Mouse (Mus musculus) hindbrain, embryonic 16.5 days (tissue): Measurements from ENCODE around the gene Ralgps2. TPM values are rescaled to one million over a fixed set of nuclear protein-coding genes. Genes with fewer than 3 reads are reported as not detected.

ENCODE experiments used
- ATAC-seq: fragments of 200-750 bp; cut with Nextera tagmentation; 2 replicates; pipeline ENCODE4 v1.8.0; 2017; ENCODE audit warnings: moderate TSS enrichment, moderate library complexity
- H3K27ac ChIP-seq: fragments of 300-500 bp; sonication (generic); 2 replicates; pipeline ENCODE4 v1.5.1; 2014; ENCODE audit warnings: low read depth, mild to moderate bottlenecking, control low read depth, low read length, moderate library complexity
- H3K27me3 ChIP-seq: fragments of 300-500 bp; sonication (generic); replicated peaks from 2 replicates; pipeline ENCODE4 v1.6.1; 2014; ENCODE audit warnings: low read length; ENCODE audit not compliant: control insufficient read depth, insufficient read depth
- H3K36me3 ChIP-seq: fragments of 300-500 bp; sonication (generic); 2 replicates; pipeline ENCODE4 v1.6.1; 2014; ENCODE audit warnings: mild to moderate bottlenecking, low read length, moderate library complexity, mixed read lengths; ENCODE audit not compliant: control insufficient read depth, insufficient read depth
- H3K4me1 ChIP-seq: fragments of 300-500 bp; sonication (generic); 2 replicates; pipeline ENCODE4 v1.6.1; 2014; ENCODE audit warnings: low read depth, low read length; ENCODE audit not compliant: control insufficient read depth, insufficient read depth
- H3K4me2 ChIP-seq: fragments of 300-500 bp; sonication (generic); 2 replicates; pipeline ENCODE4 v1.6.1; 2014; ENCODE audit warnings: mild to moderate bottlenecking, low read length, control low read depth, moderate library complexity
- H3K4me3 ChIP-seq: fragments of 300-500 bp; sonication (generic); 2 replicates; pipeline ENCODE4 v1.5.1; 2014; ENCODE audit warnings: mild to moderate bottlenecking, low read length, control low read depth, moderate library complexity
- H3K9ac ChIP-seq: fragments of 300-500 bp; sonication (generic); 2 replicates; pipeline ENCODE4 v1.6.1; 2014; ENCODE audit warnings: low read depth, mild to moderate bottlenecking, control low read depth, low read length, moderate library complexity
- H3K9me3 ChIP-seq: fragments of 300-500 bp; sonication (generic); 2 replicates; pipeline ENCODE4 v1.6.1; 2014; ENCODE audit warnings: mild to moderate bottlenecking, low read length, moderate library complexity; ENCODE audit not compliant: control insufficient read depth
- WGBS: fragments of 180-500 bp; shearing (Covaris S2); extraction: QIAGEN DNeasy Blood & Tissue Kit; methylation state at CpG from one replicate; pipeline ENCODE4 v1.1.7; 2014; 5-methylcytosine and 5-hydroxymethylcytosine counted together
- polyA plus RNA-seq: library from polyadenylated mRNA; unstranded; fragments of >200 nt; fragmentation: Nextera tagmentation; extraction: Ambion mirVana; gene quantifications from 2 replicates; pipeline ENCODE4 v1.2.1, GENCODE M21; 2015

The Ralgps2 gene
- polyA plus RNA-seq, 1 experiment from 2014 or later = 74.7 TPM

DNA sequence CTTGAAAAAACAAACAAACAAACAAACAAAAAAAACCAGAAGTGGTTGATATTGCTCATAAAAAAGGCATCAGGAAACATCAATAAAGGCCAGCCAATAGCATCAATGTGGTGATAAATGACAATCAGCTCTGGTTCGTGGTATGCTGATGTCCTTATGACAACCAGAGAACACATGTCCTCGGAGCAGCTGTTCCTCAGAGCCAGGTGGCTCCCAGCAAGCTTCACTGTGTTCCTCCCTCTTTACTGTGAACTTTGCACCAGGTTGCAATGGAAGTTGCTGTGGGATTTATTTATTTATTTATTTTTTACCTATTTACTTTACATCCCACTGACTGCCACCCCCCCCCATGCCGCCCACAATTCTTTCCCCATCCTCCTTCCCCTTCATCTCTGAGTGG is 17.9 kb upstream of the Ralgps2 start:
- H3K27ac ChIP-seq = no peak overlapping the region
- no peak overlapping the region for H3K4me2 ChIP-seq
- H3K9me3 ChIP-seq = no peaks in the 10 kb centered on the region

DNA sequence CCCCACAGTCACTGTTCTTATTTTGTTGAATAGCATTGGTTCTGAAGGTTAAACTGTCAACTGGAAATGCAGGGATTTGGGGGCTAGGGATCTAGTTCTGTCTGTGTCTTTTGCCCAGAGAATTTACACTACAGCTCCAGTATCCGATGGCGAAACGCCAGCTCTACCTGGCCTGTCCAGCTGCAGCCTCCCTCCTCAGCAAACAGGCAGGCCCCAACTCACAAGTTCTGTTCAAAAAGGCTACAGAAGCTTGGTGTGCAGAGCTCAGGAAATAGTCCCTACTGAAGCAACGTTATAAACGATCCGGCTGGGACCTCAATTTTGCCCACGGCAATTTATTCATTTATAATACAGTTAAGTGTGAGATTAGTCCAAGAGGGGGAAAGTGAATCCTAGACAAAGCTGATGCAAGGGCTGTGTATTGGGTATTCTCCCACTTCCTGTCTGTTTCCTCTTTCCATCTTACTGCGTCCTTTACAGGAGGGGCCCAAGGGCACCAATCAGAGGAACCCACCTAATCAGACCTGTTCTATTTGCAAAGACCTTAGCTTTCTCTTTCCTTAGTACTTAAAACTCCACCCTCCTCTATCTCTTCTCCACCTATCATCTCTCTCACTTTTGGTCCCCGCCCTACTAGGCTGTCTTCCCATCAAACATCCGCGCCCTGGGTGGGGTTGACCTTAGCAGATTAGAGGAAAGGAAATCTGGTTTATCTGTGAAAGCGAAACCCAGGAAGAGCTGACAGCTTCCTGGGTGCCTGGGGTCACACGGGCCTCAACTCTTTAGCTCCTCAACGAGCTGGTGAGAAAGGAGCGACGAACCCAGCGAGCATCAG is 16.7 kb upstream of the Ralgps2 start:
- no peak for ATAC-seq
- Histone ChIP-seq H3K27ac (no peak overlapping the region), H3K9me3 (no peaks in the 10 kb centered on the region), H3K27me3 (no peaks in the 10 kb centered on the region), H3K4me3 (no peak overlapping the region), H3K4me2 (no peak overlapping the region), H3K9ac (no peak overlapping the region), H3K36me3 (no peaks in the 10 kb centered on the region), H3K4me1 (no peaks in the 10 kb centered on the region)
- 64% methylated on average over 17 of the region's 17 CpGs for WGBS

More for the DNA sequence above, 17.9 kb upstream of the Ralgps2 start:
- Histone ChIP-seq H3K9ac (no peak overlapping the region), H3K4me3 (no peak overlapping the region), H3K27me3 (no peaks in the 10 kb centered on the region), H3K4me1 (no peaks in the 10 kb centered on the region), H3K36me3 (no peaks in the 10 kb centered on the region)
- 73% methylated on average over 3 of the region's 3 CpGs for WGBS
- ATAC-seq = no peak

DNA sequence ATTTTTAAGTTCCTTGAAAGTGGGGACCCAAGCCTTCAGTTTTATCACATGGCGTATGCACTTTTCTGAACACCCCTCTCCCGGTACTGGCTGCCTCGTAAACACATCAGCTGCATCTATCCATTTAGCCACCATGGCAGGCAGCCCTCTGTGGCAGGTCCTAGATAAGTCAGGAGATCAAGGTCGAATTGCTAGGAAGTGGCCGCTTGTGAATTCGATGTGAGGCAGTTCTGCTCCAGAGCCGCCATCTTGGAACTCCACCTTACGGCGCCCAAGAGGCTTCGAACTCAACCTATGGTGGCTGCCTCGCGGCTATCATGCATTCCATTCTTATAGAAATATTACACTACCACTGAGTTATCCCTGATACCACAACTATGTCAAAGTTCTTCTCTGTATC is 14.8 kb upstream of the Ralgps2 start:
- no peak overlapping the region for H3K4me2 ChIP-seq
- H3K9me3 ChIP-seq = no peaks in the 10 kb centered on the region
- no peak for ATAC-seq
- no peak overlapping the region for H3K9ac ChIP-seq
- WGBS = 96% methylated on average over 12 of the region's 12 CpGs
- H3K27ac ChIP-seq = no peak overlapping the region
- H3K27me3 ChIP-seq = no peaks in the 10 kb centered on the region
- no peaks in the 10 kb centered on the region for H3K36me3 ChIP-seq
- no peak overlapping the region for H3K4me3 ChIP-seq
- H3K4me1 ChIP-seq = no peaks in the 10 kb centered on the region

DNA sequence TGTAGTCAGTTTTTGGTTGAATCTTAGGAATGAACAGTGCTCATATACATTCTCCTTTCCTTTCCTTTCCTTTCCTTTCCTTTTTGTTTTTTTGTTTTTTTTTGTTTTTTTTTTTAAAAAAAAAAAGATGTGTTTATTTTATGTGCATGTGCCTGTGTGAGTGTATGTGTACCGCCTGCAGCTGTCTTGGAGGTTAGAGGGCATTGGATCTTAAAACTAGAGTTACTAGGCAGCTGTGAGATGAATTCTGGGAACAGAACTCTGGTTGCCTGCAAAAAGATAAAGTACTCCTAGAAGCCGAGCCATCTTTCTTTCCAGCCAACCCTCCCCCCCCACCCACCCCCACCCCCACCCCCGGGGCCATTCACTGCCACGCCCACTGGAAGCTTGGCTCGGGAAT is 10.9 kb upstream of the Ralgps2 start:
- H3K9me3 ChIP-seq = no peaks in the 10 kb centered on the region
- 55% methylated on average over 5 of the region's 5 CpGs for WGBS

DNA sequence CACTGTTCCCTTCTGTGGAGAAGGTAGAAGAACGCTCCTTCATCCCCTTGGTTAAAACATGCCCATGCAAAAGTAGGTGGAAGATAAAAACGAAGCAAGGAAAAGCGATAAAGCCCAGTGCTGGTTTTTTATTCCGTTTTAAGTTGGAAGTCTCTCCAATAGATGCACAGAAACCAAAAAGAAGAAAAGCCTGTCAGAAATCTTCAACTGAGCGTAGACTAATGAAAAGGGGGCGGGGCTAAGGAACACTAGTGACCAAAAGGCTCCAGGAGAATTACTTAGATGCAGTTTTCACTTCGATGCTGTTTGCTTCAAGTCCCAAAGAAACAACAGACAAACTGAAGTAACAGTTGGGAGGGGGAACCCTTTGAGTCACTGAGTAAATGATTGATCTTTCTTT is 1.2 kb upstream of the Ralgps2 start:
- peak overlapping the region; percentile 51 for H3K4me2 ChIP-seq
- WGBS = 40% methylated on average over 7 of the region's 7 CpGs

More for the DNA sequence above, 10.9 kb upstream of the Ralgps2 start:
- Histone ChIP-seq H3K4me1 (no peaks in the 10 kb centered on the region), H3K9ac (no peak overlapping the region), H3K4me3 (no peak overlapping the region), H3K36me3 (no peaks in the 10 kb centered on the region), H3K4me2 (no peak overlapping the region), H3K27ac (no peak overlapping the region), H3K27me3 (no peaks in the 10 kb centered on the region)
- ATAC-seq = no peak

DNA sequence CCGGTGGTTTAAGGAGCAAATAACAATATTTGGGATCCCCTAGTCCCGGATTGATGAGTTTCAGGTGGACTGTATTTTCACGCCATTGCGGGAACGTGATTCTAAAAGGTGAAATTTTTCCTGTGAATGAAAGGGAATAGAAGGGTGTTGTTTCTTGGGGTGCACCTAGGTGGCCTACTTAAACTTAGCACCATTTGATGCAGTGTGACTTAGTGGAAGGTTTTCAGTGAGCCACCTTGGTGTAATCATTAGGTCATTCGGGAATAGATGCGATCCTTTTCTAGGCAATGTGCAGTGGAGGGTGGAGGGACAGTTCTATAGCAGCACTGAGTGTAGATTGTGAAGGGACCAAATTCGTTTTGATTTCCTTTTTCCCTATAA is 706 bp upstream of the Ralgps2 start:
- H3K4me2 ChIP-seq = peak overlapping the region; percentile 51
- H3K36me3 ChIP-seq = no peaks in the 10 kb centered on the region
- peak overlapping the region; percentile 96 for H3K27ac ChIP-seq
- peak overlapping the region; percentile 93 for H3K9ac ChIP-seq
- H3K4me3 ChIP-seq = peak overlapping the region; percentile 96
- H3K4me1 ChIP-seq = peaks cover 11% of the 10 kb centered on the region
- peak; percentile 25 for ATAC-seq
- no peaks in the 10 kb centered on the region for H3K27me3 ChIP-seq
- 3% methylated on average over 8 of the region's 8 CpGs for WGBS
- no peaks in the 10 kb centered on the region for H3K9me3 ChIP-seq

More for the DNA sequence above, 1.2 kb upstream of the Ralgps2 start:
- H3K27ac ChIP-seq = no peak overlapping the region; the same call in 1 of the 2 replicates
- no peaks in the 10 kb centered on the region for H3K27me3 ChIP-seq
- H3K9ac ChIP-seq = no peak overlapping the region; the same call in 1 of the 2 replicates
- H3K36me3 ChIP-seq = no peaks in the 10 kb centered on the region
- ATAC-seq = no peak
- peaks cover 11% of the 10 kb centered on the region for H3K4me1 ChIP-seq
- no peaks in the 10 kb centered on the region for H3K9me3 ChIP-seq
- peak overlapping the region; percentile 96 for H3K4me3 ChIP-seq

DNA sequence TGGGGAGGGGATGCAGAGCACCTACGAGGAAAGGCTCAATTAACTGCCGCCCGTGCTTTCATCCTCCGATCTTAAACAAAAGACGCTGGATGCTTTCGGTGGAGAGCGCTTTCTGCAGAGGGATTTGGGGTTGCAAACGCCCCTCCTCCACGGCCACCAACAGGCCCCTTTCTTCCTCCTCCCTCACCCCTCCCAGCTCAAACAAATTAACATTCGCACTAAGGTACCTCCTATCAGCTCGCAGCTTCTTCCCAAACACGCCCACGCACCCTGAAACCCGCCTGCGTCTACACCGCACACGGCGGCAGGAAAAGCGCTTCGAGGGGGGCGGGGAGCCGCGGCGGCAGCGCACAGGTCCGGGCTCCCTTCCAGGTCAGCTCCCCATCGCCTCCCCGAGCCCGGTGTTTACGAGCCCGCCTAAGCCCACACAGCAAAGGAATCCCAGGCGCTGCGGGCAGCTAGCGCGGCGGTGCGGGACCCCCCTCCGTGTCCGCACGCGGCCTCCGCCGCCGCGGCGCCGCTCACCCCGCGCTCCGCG is 652 bp downstream of the Ralgps2 start:
- Histone ChIP-seq H3K4me1 (peaks cover 11% of the 10 kb centered on the region), H3K4me2 (peak overlapping the region; percentile 51), H3K4me3 (peak overlapping the region; percentile 96), H3K27ac (peak overlapping the region; percentile 96), H3K36me3 (no peaks in the 10 kb centered on the region), H3K27me3 (no peaks in the 10 kb centered on the region), H3K9ac (peak overlapping the region; percentile 93), H3K9me3 (no peaks in the 10 kb centered on the region)
- peak; percentile 88 for ATAC-seq
- WGBS = under 1% methylated on average over 51 of the region's 51 CpGs

DNA sequence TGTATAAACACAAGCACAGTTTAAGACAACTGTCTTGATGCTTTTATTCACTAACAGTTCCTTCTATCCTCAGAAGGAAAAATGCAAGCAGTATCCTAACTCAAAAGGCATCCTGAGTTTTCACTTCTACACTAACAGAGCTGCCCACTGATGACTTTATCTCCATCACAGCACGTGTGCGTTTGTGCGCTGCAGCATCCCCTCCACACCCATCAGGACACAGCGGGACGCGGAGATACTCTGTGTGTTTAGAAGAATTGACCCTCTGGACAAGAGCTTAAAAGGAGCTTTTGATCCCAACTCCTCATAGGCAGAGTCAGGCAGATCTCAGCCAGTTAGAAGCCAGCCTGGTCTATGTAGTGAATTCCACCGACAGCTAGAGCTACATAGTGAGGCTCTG is 2.0 kb downstream of the Ralgps2 start:
- no peak for ATAC-seq
- Histone ChIP-seq H3K27ac (no peak overlapping the region), H3K9me3 (no peaks in the 10 kb centered on the region), H3K4me3 (no peak overlapping the region; the same call in 1 of the 2 replicates), H3K9ac (no peak overlapping the region), H3K4me1 (peaks cover 12% of the 10 kb centered on the region), H3K36me3 (no peaks in the 10 kb centered on the region), H3K27me3 (no peaks in the 10 kb centered on the region), H3K4me2 (peak overlapping the region; percentile 51; the same call in 1 of the 2 replicates)
- 65% methylated on average over 7 of the region's 7 CpGs for WGBS

DNA sequence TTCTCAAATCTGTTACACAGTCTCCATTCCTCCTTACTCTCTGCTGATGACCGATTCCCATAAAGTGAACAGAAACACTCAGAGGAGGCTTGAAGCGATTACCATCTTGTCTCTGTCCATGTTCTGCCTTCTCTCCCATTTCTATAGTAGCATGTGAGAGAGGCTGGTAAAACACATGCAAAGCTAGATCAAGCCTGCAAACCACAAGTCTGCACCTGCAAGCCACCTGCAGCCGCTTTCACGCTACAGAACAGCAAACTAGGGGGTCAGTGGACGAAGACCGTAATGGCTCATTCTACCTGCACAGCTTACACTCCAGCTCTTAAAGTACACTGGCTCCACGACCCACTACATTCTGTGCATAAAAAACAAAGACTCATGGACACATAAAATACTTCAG is 5.7 kb downstream of the Ralgps2 start:
- 97% methylated on average over 7 of the region's 7 CpGs for WGBS

More for the DNA sequence above, 5.7 kb downstream of the Ralgps2 start:
- ATAC-seq = no peak
- Histone ChIP-seq H3K27me3 (no peaks in the 10 kb centered on the region), H3K9me3 (no peaks in the 10 kb centered on the region), H3K36me3 (no peaks in the 10 kb centered on the region), H3K9ac (no peak overlapping the region), H3K4me3 (no peak overlapping the region), H3K4me1 (peaks cover 21% of the 10 kb centered on the region), H3K4me2 (no peak overlapping the region), H3K27ac (no peak overlapping the region)
